Mouse (Mus musculus): ENCODE measurements around the gene Abr. TPM values are rescaled to one million over a fixed set of nuclear protein-coding genes. Genes with fewer than 3 reads are reported as not detected.

Gene Abr
- polyA plus RNA-seq, 1 experiment, result 266 TPM

- Histone ChIP-seq H3K4me1 (ENCODE audit: control insufficient read depth, insufficient read depth, low read length) (peaks cover 11% of the 10 kb centered on the region), H3K27ac (ENCODE audit: insufficient read depth, low read length) (peak overlapping the region; percentile 97), H3K4me3 (ENCODE audit: insufficient read depth, low read length) (peak overlapping the region; percentile 90)
- TF ChIP-seq CTCF (IDR thresholded peaks at IDR 0.05; ENCODE audit: extremely low read depth, insufficient read depth, low read length) (no peak), POLR2A (IDR thresholded peaks at IDR 0.05; ENCODE audit: extremely low read depth, insufficient read depth, low read length) (no peak)
Measured at GRCm38 (mm10) chr11:76571613-76571929, 50.5 kb downstream of the Abr start.

- TF ChIP-seq CTCF (IDR thresholded peaks at IDR 0.05; ENCODE audit: extremely low read depth, insufficient read depth, low read length), result no peak
- TF ChIP-seq POLR2A (IDR thresholded peaks at IDR 0.05; ENCODE audit: extremely low read depth, insufficient read depth, low read length), result peak; percentile 61; the same call in 1 of the 2 replicates
- peaks cover 11% of the 10 kb centered on the region for H3K4me1 ChIP-seq (ENCODE audit: control insufficient read depth, insufficient read depth, low read length)
- peak overlapping the region; percentile 97 for H3K27ac ChIP-seq (ENCODE audit: insufficient read depth, low read length)
- peak overlapping the region; percentile 90 for H3K4me3 ChIP-seq (ENCODE audit: insufficient read depth, low read length)
Measured at GRCm38 (mm10) chr11:76570741-76571612, 51.1 kb downstream of the Abr start.

GRCm38 (mm10) chr11:76570201-76570731, 51.8 kb downstream of the Abr start:
- TF ChIP-seq CTCF (IDR thresholded peaks at IDR 0.05; ENCODE audit: extremely low read depth, insufficient read depth, low read length) (no peak), POLR2A (IDR thresholded peaks at IDR 0.05; ENCODE audit: extremely low read depth, insufficient read depth, low read length) (peak; percentile 47; the same call in 1 of the 2 replicates)
- H3K4me3 ChIP-seq (ENCODE audit: insufficient read depth, low read length), result peak overlapping the region; percentile 90
- peak overlapping the region; percentile 81 for H3K27ac ChIP-seq (ENCODE audit: insufficient read depth, low read length)
- peaks cover 12% of the 10 kb centered on the region for H3K4me1 ChIP-seq (ENCODE audit: control insufficient read depth, insufficient read depth, low read length)

- Histone ChIP-seq H3K27ac (ENCODE audit: insufficient read depth, low read length) (peak overlapping the region; percentile 77), H3K4me1 (ENCODE audit: control insufficient read depth, insufficient read depth, low read length) (peaks cover 16% of the 10 kb centered on the region), H3K4me3 (ENCODE audit: insufficient read depth, low read length) (peak overlapping the region; percentile 90)
- no peak for TF ChIP-seq CTCF (IDR thresholded peaks at IDR 0.05; ENCODE audit: extremely low read depth, insufficient read depth, low read length)
- TF ChIP-seq POLR2A (IDR thresholded peaks at IDR 0.05; ENCODE audit: extremely low read depth, insufficient read depth, low read length), result no peak
Measured at GRCm38 (mm10) chr11:76569436-76569835, 52.7 kb downstream of the Abr start.

GRCm38 (mm10) chr11:76566081-76566480, 56.0 kb downstream of the Abr start:
- Histone ChIP-seq H3K4me1 (ENCODE audit: control insufficient read depth, insufficient read depth, low read length) (peaks cover 21% of the 10 kb centered on the region), H3K27ac (ENCODE audit: insufficient read depth, low read length) (no peak overlapping the region), H3K4me3 (ENCODE audit: insufficient read depth, low read length) (no peak overlapping the region)
- no peak for TF ChIP-seq CTCF (IDR thresholded peaks at IDR 0.05; ENCODE audit: extremely low read depth, insufficient read depth, low read length)

- TF ChIP-seq POLR2A (IDR thresholded peaks at IDR 0.05; ENCODE audit: extremely low read depth, insufficient read depth, low read length) (no peak), CTCF (IDR thresholded peaks at IDR 0.05; ENCODE audit: extremely low read depth, insufficient read depth, low read length) (no peak)
- peak overlapping the region; percentile 60 for H3K27ac ChIP-seq (ENCODE audit: insufficient read depth, low read length)
Measured at GRCm38 (mm10) chr11:76562584-76562983, 59.5 kb downstream of the Abr start.

GRCm38 (mm10) chr11:76562165-76562564, 59.9 kb downstream of the Abr start:
- Histone ChIP-seq H3K4me3 (ENCODE audit: insufficient read depth, low read length) (no peak overlapping the region), H3K27ac (ENCODE audit: insufficient read depth, low read length) (peak overlapping the region; percentile 60), H3K4me1 (ENCODE audit: control insufficient read depth, insufficient read depth, low read length) (peaks cover 15% of the 10 kb centered on the region)
- TF ChIP-seq CTCF (IDR thresholded peaks at IDR 0.05; ENCODE audit: extremely low read depth, insufficient read depth, low read length) (no peak), POLR2A (IDR thresholded peaks at IDR 0.05; ENCODE audit: extremely low read depth, insufficient read depth, low read length) (no peak)

More at GRCm38 (mm10) chr11:76562584-76562983, 59.5 kb downstream of the Abr start:
- peaks cover 17% of the 10 kb centered on the region for H3K4me1 ChIP-seq (ENCODE audit: control insufficient read depth, insufficient read depth, low read length)
- no peak overlapping the region for H3K4me3 ChIP-seq (ENCODE audit: insufficient read depth, low read length)

- no peak overlapping the region for H3K27ac ChIP-seq (ENCODE audit: insufficient read depth, low read length)
Measured at GRCm38 (mm10) chr11:76557837-76558236, 64.3 kb downstream of the Abr start.

GRCm38 (mm10) chr11:76548153-76548721, 73.9 kb downstream of the Abr start:
- H3K27ac ChIP-seq (ENCODE audit: insufficient read depth, low read length), result no peak overlapping the region

More at GRCm38 (mm10) chr11:76557837-76558236, 64.3 kb downstream of the Abr start:
- Histone ChIP-seq H3K4me3 (ENCODE audit: insufficient read depth, low read length) (no peak overlapping the region), H3K4me1 (ENCODE audit: control insufficient read depth, insufficient read depth, low read length) (peaks cover 4% of the 10 kb centered on the region; the same call in 1 of the 2 replicates)
- no peak for TF ChIP-seq POLR2A (IDR thresholded peaks at IDR 0.05; ENCODE audit: extremely low read depth, insufficient read depth, low read length)
- TF ChIP-seq CTCF (IDR thresholded peaks at IDR 0.05; ENCODE audit: extremely low read depth, insufficient read depth, low read length), result no peak

More at GRCm38 (mm10) chr11:76548153-76548721, 73.9 kb downstream of the Abr start:
- H3K4me3 ChIP-seq (ENCODE audit: insufficient read depth, low read length), result no peak overlapping the region
- TF ChIP-seq POLR2A (IDR thresholded peaks at IDR 0.05; ENCODE audit: extremely low read depth, insufficient read depth, low read length) (no peak), CTCF (IDR thresholded peaks at IDR 0.05; ENCODE audit: extremely low read depth, insufficient read depth, low read length) (no peak)
- peaks cover 17% of the 10 kb centered on the region for H3K4me1 ChIP-seq (ENCODE audit: control insufficient read depth, insufficient read depth, low read length)

All from cortical plate, adult 2 months (tissue).